Mouse (Mus musculus): ENCODE results near the gene Hspbap1. TPM values are rescaled to one million over a fixed set of nuclear protein-coding genes. Genes with fewer than 3 reads are reported as not detected.

The Hspbap1 gene
- polyA plus RNA-seq, 1 experiment from 2014 or later = 21.0 TPM

DNA sequence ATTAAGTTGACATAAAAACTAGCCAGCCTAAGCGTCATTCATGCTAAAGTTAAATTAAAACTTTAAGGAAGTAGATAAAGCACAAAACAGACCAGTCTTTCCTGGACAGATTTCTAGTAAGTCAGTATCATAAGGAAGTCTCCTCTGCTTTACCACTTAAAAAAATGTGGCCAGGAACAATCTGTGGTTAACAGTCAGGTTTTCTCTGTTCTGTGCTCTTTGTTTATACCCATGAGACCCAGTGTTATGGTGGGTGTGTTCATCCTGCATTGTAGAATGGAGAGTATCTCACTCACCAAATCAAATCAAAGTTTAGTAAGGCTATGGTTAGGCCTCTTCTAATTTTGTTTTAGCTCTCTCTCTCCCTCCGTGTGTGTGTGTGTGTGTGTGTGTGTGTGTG, 4.7 kb upstream of the Hspbap1 start:
- H3K4me1 ChIP-seq = peaks cover 26% of the 10 kb centered on the region
- no peak overlapping the region for H3K4me2 ChIP-seq
- H3K9me3 ChIP-seq (replicated peaks) = no peaks in the 10 kb centered on the region
- H3K27me3 ChIP-seq = no peaks in the 10 kb centered on the region
- H3K27ac ChIP-seq = no peak overlapping the region
- no peak for ATAC-seq
- H3K4me3 ChIP-seq = no peak overlapping the region
- WGBS = 83% methylated on average over 2 of the region's 2 CpGs
- H3K36me3 ChIP-seq (ENCODE audit: poor library complexity, severe bottlenecking) = no peaks in the 10 kb centered on the region
- H3K9ac ChIP-seq = no peak overlapping the region

DNA sequence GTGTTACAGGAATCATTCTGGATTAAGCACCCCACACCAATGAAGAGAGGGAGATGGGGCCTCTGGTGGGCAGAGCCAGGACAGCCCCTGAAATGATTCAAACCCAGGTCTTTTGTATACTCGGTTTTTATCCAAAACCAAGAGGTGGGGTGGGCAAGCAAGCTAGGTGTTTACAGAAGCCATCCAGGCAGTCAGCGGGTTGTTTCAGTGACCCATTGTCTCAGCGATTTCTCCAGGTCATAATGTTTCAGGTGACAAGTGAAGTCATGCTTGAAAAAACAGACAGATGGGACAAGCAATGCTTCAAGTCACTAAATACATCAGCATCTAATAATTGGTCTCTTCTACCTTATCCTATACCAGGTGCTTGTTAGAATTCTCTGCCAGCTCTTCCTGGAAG, 3.8 kb upstream of the Hspbap1 start:
- no peak for ATAC-seq
- Histone ChIP-seq H3K4me3 (no peak overlapping the region), H3K9ac (no peak overlapping the region), H3K27ac (no peak overlapping the region), H3K4me1 (peaks cover 34% of the 10 kb centered on the region), H3K4me2 (no peak overlapping the region), H3K27me3 (no peaks in the 10 kb centered on the region), H3K36me3 (ENCODE audit: poor library complexity, severe bottlenecking) (no peaks in the 10 kb centered on the region), H3K9me3 (replicated peaks) (no peaks in the 10 kb centered on the region)
- 83% methylated on average over 3 of the region's 3 CpGs for WGBS

DNA sequence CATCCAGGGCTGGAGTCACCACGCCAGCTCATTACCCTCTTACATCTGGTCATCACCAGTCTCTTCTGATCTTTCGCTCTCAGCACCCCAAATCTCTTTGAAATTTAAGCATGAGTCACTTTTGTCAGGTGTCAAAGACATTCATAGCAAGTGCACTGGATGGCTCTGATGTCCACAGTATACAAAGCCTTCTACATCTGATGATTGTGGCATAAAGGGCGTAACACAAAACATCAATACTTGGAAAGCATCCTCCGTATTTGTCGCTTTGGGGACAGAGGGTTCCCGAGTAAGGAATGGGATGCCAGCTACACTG, 1.7 kb upstream of the Hspbap1 start:
- 25% methylated on average over 6 of the region's 6 CpGs for WGBS
- peaks cover 40% of the 10 kb centered on the region for H3K4me1 ChIP-seq

DNA sequence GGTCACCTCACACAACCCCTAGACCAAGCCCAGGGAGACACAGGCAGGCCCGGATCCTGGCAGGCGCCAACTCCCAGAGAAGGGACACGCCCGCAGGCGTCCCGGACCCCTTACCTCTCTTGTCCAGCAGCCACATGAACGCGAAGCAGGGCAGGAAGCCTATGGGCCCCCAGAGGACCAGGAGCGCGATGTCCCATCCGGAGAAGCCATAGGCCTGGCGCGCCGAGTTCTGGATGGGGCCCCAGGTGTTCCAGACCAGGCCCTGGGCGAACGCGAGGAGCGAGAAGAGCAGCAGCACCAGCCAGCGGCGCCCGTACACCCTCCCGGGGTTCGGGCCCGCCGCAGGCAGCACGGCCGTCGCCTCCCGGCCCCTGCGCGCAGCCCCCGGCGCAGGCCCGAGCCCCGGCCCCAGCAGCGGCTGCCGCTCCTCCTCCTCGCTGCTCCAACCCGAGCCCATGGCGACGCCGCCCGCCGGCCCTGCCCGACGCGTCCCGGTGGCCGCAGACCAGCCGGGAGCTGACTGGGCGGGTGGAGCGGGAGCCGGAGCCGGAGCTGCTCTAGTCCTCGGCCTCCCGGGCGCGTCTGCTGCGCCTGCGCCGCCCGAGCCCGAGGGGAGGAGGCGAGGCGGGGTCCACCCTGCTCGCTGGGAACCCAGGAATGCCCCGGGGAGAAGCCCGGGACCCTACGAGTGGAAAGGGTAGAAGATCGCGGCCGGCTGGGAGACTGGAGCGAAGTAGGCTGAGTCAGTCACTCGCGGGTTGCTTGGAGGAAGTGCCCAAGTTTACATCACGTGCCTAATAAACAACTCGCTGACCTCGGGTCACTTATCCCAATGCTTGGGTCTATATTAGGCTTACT, 1.2 kb upstream of the Hspbap1 start, which contains the start of gene Dirc2:
TSS of gene Dirc2 (minus strand) at position 572 of the 858 bp plus-strand sequence.
- Histone ChIP-seq H3K9ac (peak within 1 kb of the TSS; percentile 94), H3K4me2 (peak within 1 kb of the TSS; percentile 79), H3K27ac (peak within 1 kb of the TSS; percentile 69), H3K9me3 (replicated peaks) (no peaks in the 10 kb centered on the region), H3K36me3 (ENCODE audit: poor library complexity, severe bottlenecking) (0 out of 2 replicates have a peak, but pooled peaks cover 5% of the 10 kb centered on the region), H3K27me3 (no peaks in the 10 kb centered on the region), H3K4me3 (peak within 1 kb of the TSS; percentile 76), H3K4me1 (peaks cover 40% of the 10 kb centered on the region)
- under 1% methylated on average over 51 of the region's 78 CpGs for WGBS
- peak; percentile 89 for ATAC-seq

More for the DNA sequence above, 1.7 kb upstream of the Hspbap1 start:
- no peaks in the 10 kb centered on the region for H3K9me3 ChIP-seq (replicated peaks)
- H3K27ac ChIP-seq = no peak overlapping the region
- 0 out of 2 replicates have a peak, but pooled peaks cover 5% of the 10 kb centered on the region for H3K36me3 ChIP-seq (ENCODE audit: poor library complexity, severe bottlenecking)
- H3K4me2 ChIP-seq = peak overlapping the region; percentile 79
- H3K4me3 ChIP-seq = peak overlapping the region; percentile 76
- ATAC-seq = no peak
- H3K27me3 ChIP-seq = no peaks in the 10 kb centered on the region
- peak overlapping the region; percentile 94 for H3K9ac ChIP-seq

DNA sequence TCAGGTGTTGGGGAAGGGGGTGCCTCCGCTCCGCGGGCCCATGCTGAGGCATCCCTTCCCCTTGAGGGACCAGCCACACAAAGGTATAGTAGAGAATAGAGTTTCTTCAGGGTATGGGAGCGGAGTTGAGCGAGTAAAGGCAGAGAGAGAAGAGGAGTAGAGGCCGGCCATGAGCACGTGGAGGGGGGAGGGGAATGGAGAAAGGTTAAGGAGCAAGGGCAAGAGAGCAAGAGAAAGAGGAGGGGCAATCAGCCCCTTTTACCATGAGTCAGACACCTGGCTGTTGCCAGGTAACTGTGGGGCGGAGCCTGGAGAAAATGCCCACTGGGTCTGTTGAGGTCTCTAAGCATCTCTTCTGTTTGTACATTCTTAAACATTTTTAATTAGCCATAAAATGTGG, 966 bp downstream of the Hspbap1 start:
- WGBS = 21% methylated on average over 8 of the region's 8 CpGs
- no peak for ATAC-seq
- Histone ChIP-seq H3K4me2 (peak overlapping the region; percentile 79), H3K4me1 (peaks cover 40% of the 10 kb centered on the region), H3K27ac (no peak overlapping the region), H3K4me3 (peak overlapping the region; percentile 76), H3K9me3 (replicated peaks) (no peaks in the 10 kb centered on the region), H3K27me3 (no peaks in the 10 kb centered on the region), H3K9ac (peak overlapping the region; percentile 78), H3K36me3 (ENCODE audit: poor library complexity, severe bottlenecking) (0 out of 2 replicates have a peak, but pooled peaks cover 5% of the 10 kb centered on the region)

DNA sequence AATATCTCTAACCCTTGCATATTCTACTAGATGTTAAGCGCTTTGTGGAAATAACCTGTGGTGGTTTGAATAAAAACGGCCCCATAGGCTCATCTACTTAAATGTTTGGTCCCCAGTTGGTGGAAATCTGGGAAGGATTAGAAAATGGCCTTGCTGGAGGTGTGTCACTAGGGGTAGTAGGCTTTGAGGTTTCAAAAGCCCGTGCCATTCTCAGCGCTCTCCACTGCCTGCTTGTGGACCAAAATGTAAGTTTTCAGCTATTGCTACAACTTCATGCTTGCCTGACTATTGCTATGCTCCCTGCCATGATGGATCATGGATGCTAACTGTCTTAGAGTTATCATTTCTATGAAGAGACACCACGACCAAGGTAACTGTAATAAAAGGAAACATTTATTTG, 1.4 kb downstream of the Hspbap1 start:
- Histone ChIP-seq H3K4me2 (peak overlapping the region; percentile 79), H3K9ac (no peak overlapping the region), H3K4me3 (peak overlapping the region; percentile 76; the same call in 1 of the 2 replicates), H3K4me1 (peaks cover 36% of the 10 kb centered on the region), H3K36me3 (ENCODE audit: poor library complexity, severe bottlenecking) (0 out of 2 replicates have a peak, but pooled peaks cover 5% of the 10 kb centered on the region), H3K27ac (no peak overlapping the region), H3K9me3 (replicated peaks) (no peaks in the 10 kb centered on the region), H3K27me3 (no peaks in the 10 kb centered on the region)
- 86% methylated on average over 5 of the region's 5 CpGs for WGBS
- ATAC-seq = no peak

DNA sequence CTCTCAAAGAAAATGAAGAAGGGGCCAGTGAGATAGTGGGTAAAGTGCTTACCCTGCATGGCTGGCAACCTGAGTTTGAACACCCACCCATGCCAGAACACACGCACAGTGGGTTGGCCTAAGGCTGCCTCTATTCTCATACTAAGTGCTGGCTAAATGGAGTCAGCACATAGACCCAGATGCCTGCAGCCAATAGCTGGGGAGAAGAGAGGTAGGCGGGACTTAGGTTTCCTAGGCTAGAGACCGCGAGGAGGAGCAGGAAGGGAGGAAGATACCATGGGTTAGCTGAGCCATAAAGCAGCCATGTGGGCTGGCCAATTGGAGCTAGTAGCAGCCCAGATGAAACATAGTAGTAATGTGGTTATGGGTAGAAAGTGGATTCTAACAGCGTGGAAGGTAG, 2.4 kb downstream of the Hspbap1 start:
- Histone ChIP-seq H3K4me1 (peaks cover 30% of the 10 kb centered on the region), H3K4me2 (no peak overlapping the region), H3K9ac (no peak overlapping the region), H3K27ac (no peak overlapping the region), H3K4me3 (no peak overlapping the region), H3K9me3 (replicated peaks) (no peaks in the 10 kb centered on the region), H3K27me3 (no peaks in the 10 kb centered on the region), H3K36me3 (ENCODE audit: poor library complexity, severe bottlenecking) (0 out of 2 replicates have a peak, but pooled peaks cover 5% of the 10 kb centered on the region)
- 88% methylated on average over 5 of the region's 5 CpGs for WGBS
- no peak for ATAC-seq

DNA sequence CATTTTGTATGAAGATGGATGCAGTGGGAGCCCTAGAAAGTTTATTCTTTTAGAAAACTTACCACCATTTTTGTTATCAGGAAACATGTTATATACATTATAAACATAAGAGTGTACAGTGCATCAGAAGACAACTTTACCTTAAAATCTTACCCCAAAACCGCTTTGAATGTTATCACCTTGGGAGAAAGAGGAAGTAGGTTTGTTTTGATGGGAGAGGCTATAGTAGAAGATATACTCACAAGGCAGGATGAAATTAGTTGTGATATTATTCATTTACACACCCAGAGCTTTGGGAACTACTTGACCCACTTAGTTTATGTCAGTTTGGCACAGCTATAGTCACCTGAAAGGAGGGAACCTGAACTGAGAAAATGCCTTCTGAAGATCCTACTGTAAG, 5.7 kb downstream of the Hspbap1 start:
- 0 out of 2 replicates have a peak, but pooled peaks cover 5% of the 10 kb centered on the region for H3K36me3 ChIP-seq (ENCODE audit: poor library complexity, severe bottlenecking)
- no peak overlapping the region for H3K4me2 ChIP-seq
- no peak for ATAC-seq
- H3K9ac ChIP-seq = no peak overlapping the region
- H3K9me3 ChIP-seq (replicated peaks) = no peaks in the 10 kb centered on the region
- H3K4me3 ChIP-seq = no peak overlapping the region
- H3K27me3 ChIP-seq = no peaks in the 10 kb centered on the region
- 98% methylated on average over 1 of the region's 1 CpGs for WGBS
- H3K4me1 ChIP-seq = peaks cover 11% of the 10 kb centered on the region
- no peak overlapping the region for H3K27ac ChIP-seq

DNA sequence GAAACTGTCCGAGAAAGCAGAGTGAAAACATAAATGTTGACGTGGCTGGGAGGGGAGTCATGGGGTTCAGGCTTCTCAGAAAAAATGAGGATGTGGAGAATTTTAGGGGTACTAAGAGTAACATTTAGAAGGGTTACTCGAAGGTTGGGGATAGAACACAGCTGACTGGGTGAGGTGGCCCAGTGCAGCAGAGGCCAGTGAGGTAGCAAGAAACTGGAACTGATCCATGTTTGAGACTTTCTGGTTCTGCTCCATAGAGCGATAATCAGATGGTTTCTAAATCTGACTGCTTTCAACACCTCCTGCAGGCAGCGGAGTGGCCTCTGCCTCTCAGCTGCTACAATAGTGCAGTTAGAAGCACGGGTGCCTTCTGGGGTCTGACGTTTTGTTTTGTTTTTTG, 6.6 kb downstream of the Hspbap1 start:
- H3K9ac ChIP-seq = no peak overlapping the region
- no peaks in the 10 kb centered on the region for H3K27me3 ChIP-seq
- no peak overlapping the region for H3K4me2 ChIP-seq
- H3K27ac ChIP-seq = no peak overlapping the region
- 91% methylated on average over 7 of the region's 7 CpGs for WGBS
- H3K36me3 ChIP-seq (ENCODE audit: poor library complexity, severe bottlenecking) = 0 out of 2 replicates have a peak, but pooled peaks cover 5% of the 10 kb centered on the region
- no peak overlapping the region for H3K4me3 ChIP-seq
- H3K9me3 ChIP-seq (replicated peaks) = no peaks in the 10 kb centered on the region
- H3K4me1 ChIP-seq = peaks cover 2% of the 10 kb centered on the region; the same call in 1 of the 2 replicates
- no peak for ATAC-seq

DNA sequence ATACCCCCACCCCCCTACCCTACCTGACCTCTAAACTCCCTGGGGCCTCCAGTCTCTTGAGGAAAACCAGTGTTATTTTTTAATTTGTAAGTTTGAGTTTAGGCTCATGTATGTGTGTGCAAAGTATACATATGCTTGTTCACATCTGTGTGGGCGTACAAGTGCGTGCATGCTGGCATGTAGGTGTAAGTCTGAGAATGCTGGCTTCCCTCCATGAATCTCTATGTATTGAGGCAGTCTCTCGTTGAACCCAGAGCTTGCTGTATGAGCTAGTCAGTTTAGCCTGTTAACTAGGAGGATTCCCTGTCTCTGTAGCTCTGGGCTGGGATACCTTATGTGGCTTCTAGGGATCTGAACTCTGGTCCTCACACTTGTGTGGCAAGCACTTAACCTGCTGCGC, 7.6 kb downstream of the Hspbap1 start:
- 95% methylated on average over 4 of the region's 4 CpGs for WGBS
- H3K4me1 ChIP-seq = no peaks in the 10 kb centered on the region
- no peak overlapping the region for H3K4me2 ChIP-seq
- no peaks in the 10 kb centered on the region for H3K27me3 ChIP-seq
- no peak overlapping the region for H3K4me3 ChIP-seq
- no peaks in the 10 kb centered on the region for H3K9me3 ChIP-seq (replicated peaks)
- no peak for ATAC-seq
- no peak overlapping the region for H3K9ac ChIP-seq
- H3K27ac ChIP-seq = no peak overlapping the region
- no peaks in the 10 kb centered on the region for H3K36me3 ChIP-seq (ENCODE audit: poor library complexity, severe bottlenecking)

DNA sequence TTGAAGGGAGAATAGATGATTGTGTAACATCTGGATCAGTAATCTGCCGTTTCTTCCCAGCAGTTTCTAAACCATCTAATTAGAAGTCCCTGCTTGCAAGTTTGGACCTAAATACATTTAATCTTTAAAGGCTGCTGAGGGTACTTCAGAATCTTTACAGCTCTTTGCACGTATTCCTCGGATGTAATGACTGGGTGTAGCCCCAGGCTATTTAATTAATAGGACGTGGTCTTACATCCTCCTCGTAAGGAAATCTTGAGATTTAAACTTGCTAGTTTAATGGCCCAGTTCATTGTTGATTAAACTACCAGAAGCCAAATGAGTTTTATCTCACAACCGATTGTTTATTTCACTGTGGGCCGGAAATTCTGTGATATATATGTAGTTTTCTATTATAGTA, 9.5 kb downstream of the Hspbap1 start:
- no peak overlapping the region for H3K9ac ChIP-seq
- H3K4me2 ChIP-seq = no peak overlapping the region
- no peak overlapping the region for H3K27ac ChIP-seq
- H3K4me3 ChIP-seq = no peak overlapping the region
- ATAC-seq = no peak
- no peaks in the 10 kb centered on the region for H3K9me3 ChIP-seq (replicated peaks)
- H3K4me1 ChIP-seq = no peaks in the 10 kb centered on the region
- H3K27me3 ChIP-seq = no peaks in the 10 kb centered on the region
- H3K36me3 ChIP-seq (ENCODE audit: poor library complexity, severe bottlenecking) = no peaks in the 10 kb centered on the region
- 62% methylated on average over 7 of the region's 7 CpGs for WGBS

DNA sequence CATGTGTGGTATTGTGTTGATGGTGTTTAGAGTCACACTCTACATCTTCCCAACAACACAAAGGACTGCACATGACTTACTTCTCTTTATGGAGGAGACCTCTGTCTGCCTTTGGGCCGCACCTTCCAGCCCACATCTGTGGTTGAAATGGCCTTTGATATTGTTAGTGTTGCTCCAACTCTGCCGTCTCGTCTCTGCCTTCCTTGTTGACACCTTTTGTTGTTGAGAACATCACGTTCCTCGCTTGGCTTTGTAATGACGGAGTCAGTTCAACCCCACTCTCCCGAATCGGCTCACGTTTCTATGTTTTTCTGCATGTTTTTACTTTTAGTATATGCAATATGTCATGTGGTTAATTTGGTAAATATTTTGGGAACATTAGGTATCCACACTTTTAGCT, 10.9 kb downstream of the Hspbap1 start:
- Histone ChIP-seq H3K4me2 (no peak overlapping the region), H3K27me3 (no peaks in the 10 kb centered on the region), H3K4me1 (no peaks in the 10 kb centered on the region), H3K27ac (no peak overlapping the region), H3K9ac (no peak overlapping the region), H3K4me3 (no peak overlapping the region), H3K9me3 (replicated peaks) (no peaks in the 10 kb centered on the region), H3K36me3 (ENCODE audit: poor library complexity, severe bottlenecking) (no peaks in the 10 kb centered on the region)
- 91% methylated on average over 9 of the region's 9 CpGs for WGBS
- no peak for ATAC-seq
